Mouse (Mus musculus): Measurements from ENCODE around the gene Fgf16.

DNA sequence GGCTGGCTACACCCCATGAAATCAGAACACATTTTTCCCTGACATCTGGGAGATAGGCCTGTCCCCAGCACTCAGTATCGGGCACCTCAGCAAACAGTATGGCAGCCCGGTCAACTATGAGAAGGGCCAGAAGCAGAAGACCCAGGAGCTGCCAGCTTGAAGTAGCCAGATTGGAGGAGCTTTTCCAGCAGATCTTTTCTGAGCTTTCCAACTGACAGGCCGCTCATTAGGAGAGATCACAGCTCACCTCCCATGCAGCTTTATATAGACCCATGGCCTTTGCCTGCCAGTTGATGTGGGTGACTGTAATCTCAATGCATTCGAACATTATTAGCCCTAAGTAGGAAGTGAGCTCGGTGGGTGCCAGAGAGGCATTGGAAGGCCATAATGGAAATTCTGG, 9.2 kb downstream of the Fgf16 start:
- TF ChIP-seq POLR2A (IDR thresholded peaks at IDR 0.05; ENCODE audit: extremely low read depth, insufficient read depth, low read length) (no peak), CTCF (IDR thresholded peaks at IDR 0.05; ENCODE audit: low read depth, low read length) (no peak)
